Comparison of ENCODE assay signal across 8 mouse cellular contexts in the genomic region with DNA sequence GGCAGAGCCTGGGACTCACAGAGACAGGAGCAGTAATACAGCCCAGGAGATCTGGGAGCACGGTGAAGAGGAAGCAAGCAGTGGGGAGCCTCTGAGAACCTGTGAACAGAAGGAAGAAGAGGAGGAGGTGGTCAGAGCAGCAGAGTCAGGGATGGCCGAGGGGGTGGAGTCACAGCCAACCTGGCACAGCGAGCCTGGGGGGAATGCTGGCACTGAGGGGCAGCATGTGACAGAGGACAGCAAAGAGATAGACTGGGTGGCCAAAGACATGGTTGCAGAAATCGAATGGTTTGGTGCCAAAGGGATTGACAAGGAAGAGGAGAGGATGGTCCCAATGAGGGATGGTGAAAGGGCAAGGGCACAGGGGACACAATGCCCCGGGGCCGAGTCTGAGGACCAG. TPM values are rescaled to one million over a fixed set of nuclear protein-coding genes. Genes with fewer than 3 reads are reported as not detected.
DNase-seq lines count a peak whose midpoint lies in the region; ATAC-seq and TF ChIP-seq lines count a peak whose summit lies in the region.

A gene (minus strand): TSS at position 101 of the 400 bp plus-strand sequence.

- no peak for TF ChIP-seq CTCF in cerebellum, adult 2 months (IDR thresholded peaks at IDR 0.05; ENCODE audit: borderline replicate concordance, insufficient read depth, low read depth, low read length)

- H3K27me3 ChIP-seq in cerebellum, adult 2 months (ENCODE audit: control insufficient read depth, insufficient read depth, low read length): no peaks in the 10 kb centered on the region
- H3K27me3 ChIP-seq in forebrain, embryonic 11.5 days (ENCODE audit: control insufficient read depth, insufficient read depth, low read length): peaks cover 4% of the 10 kb centered on the region
- H3K27me3 ChIP-seq in hindbrain, embryonic 16.5 days (replicated peaks; ENCODE audit: control insufficient read depth, insufficient read depth, low read length): no peaks in the 10 kb centered on the region

- H3K36me3 ChIP-seq in forebrain, embryonic 11.5 days (ENCODE audit: control insufficient read depth, insufficient read depth, low read length): no peaks in the 10 kb centered on the region
- H3K36me3 ChIP-seq in hindbrain, embryonic 16.5 days (ENCODE audit: control insufficient read depth, insufficient read depth, low read length): no peaks in the 10 kb centered on the region
- peaks cover 40% of the 10 kb centered on the region for H3K36me3 ChIP-seq in macrophage (ENCODE audit: inconsistent target)

- ATAC-seq in CD4-positive, CD25-positive, alpha-beta regulatory T cell, adult 4 months: no peak
- no peak for ATAC-seq in forebrain, embryonic 11.5 days (replicated peaks; ENCODE audit: low FRiP score)
- ATAC-seq in hindbrain, embryonic 16.5 days: no peak

- H3K79me2 ChIP-seq in macrophage (ENCODE audit: inconsistent target): peaks cover 70% of the 10 kb centered on the region

- no peak within 1 kb of the TSS for H3K4me3 ChIP-seq in cerebellum, adult 2 months (replicated peaks; ENCODE audit: insufficient read depth, low read depth, low read length)
- H3K4me3 ChIP-seq in forebrain, embryonic 11.5 days (ENCODE audit: low read depth, low read length): no peak within 1 kb of the TSS
- H3K4me3 ChIP-seq in hindbrain, embryonic 16.5 days (ENCODE audit: low read length): no peak within 1 kb of the TSS
- H3K4me3 ChIP-seq in macrophage (ENCODE audit: inconsistent target): peak within 1 kb of the TSS; percentile 72

- WGBS in cerebellum, adult 2 months: 65% methylated on average over 6 of the region's 6 CpGs
- WGBS in forebrain, embryonic 11.5 days: 76% methylated on average over 6 of the region's 6 CpGs
- 78% methylated on average over 6 of the region's 6 CpGs for WGBS in hindbrain, embryonic 16.5 days
- WGBS in macrophage (ENCODE audit: missing documents): 56% methylated on average over 5 of the region's 6 CpGs

- no peaks in the 10 kb centered on the region for H3K9me3 ChIP-seq in forebrain, embryonic 11.5 days (ENCODE audit: control insufficient read depth, low read length)
- no peaks in the 10 kb centered on the region for H3K9me3 ChIP-seq in hindbrain, embryonic 16.5 days (ENCODE audit: control insufficient read depth, low read length)

- H3K9ac ChIP-seq in forebrain, embryonic 11.5 days (ENCODE audit: low read length): no peak within 1 kb of the TSS
- H3K9ac ChIP-seq in hindbrain, embryonic 16.5 days (ENCODE audit: low read depth, low read length): no peak within 1 kb of the TSS

- no peak for DNase-seq in cerebellum, adult 2 months
- no peak for DNase-seq in cerebellum, adult 11-12 months
- DNase-seq in forebrain, embryonic 11.5 days (ENCODE audit: low spot score): no peak
- no peak for DNase-seq in adipocyte (ENCODE audit: low spot score)
- DNase-seq in right cerebral cortex, postnatal 25 days: no peak

- H3K27ac ChIP-seq in cerebellum, adult 2 months (ENCODE audit: insufficient read depth, low read length): no peak within 1 kb of the TSS
- H3K27ac ChIP-seq in forebrain, embryonic 11.5 days (ENCODE audit: low read depth, low read length): no peak within 1 kb of the TSS
- no peak within 1 kb of the TSS for H3K27ac ChIP-seq in hindbrain, embryonic 16.5 days (ENCODE audit: low read depth, low read length)
- peak within 1 kb of the TSS; percentile 94 for H3K27ac ChIP-seq in macrophage

- no peaks in the 10 kb centered on the region for H3K4me1 ChIP-seq in cerebellum, adult 2 months (ENCODE audit: control insufficient read depth, insufficient read depth, low read length)
- no peaks in the 10 kb centered on the region for H3K4me1 ChIP-seq in forebrain, embryonic 11.5 days (replicated peaks; ENCODE audit: control insufficient read depth, insufficient read depth, low read length)
- peaks cover 10% of the 10 kb centered on the region for H3K4me1 ChIP-seq in hindbrain, embryonic 16.5 days (ENCODE audit: control insufficient read depth, insufficient read depth, low read depth, low read length)

- TF ChIP-seq POLR2A in cerebellum, adult 2 months (IDR thresholded peaks at IDR 0.05; ENCODE audit: borderline replicate concordance, insufficient read depth, low read length): no peak

- H3K4me2 ChIP-seq in forebrain, embryonic 11.5 days (ENCODE audit: low read depth, low read length, severe bottlenecking): no peak within 1 kb of the TSS
- no peak within 1 kb of the TSS for H3K4me2 ChIP-seq in hindbrain, embryonic 16.5 days (ENCODE audit: low read length)

RNA-seq across cellular contexts. Expression of the gene that starts here (rescaled TPM):
- 38.1 and 44.2 TPM in 2 replicates for polyA plus RNA-seq in cerebellum, adult 2 months (2012; rRNA removed)
- 100 to 1,000 TPM in 1 of 2 experiments, 10 to 100 TPM in 1; 79.9 to 150 TPM for polyA plus RNA-seq in CD4-positive, CD25-positive, alpha-beta regulatory T cell, adult 4 months (2017; shearing (Covaris generic))
- polyA plus RNA-seq in forebrain, embryonic 11.5 days (2014; fragmentation: Nextera tagmentation; extraction: Ambion mirVana): 22.8 and 23.0 TPM in 2 replicates
- 37.1 and 38.9 TPM in 2 replicates for polyA plus RNA-seq in hindbrain, embryonic 16.5 days (2015; fragmentation: Nextera tagmentation; extraction: Ambion mirVana)
- total RNA-seq in macrophage (2018; cell fraction: chromatin; rRNA removed): 1,000 to 10,000 TPM in 5 of 26 experiments, 100 to 1,000 TPM in 21; 398 to 3,038 (median 601) TPM
- 100 to 1,000 TPM; 117 to 211 (median 152) TPM for total RNA-seq in macrophage (2018; cell fraction: cytosol; rRNA removed)
- 1,000 to 10,000 TPM in 3 of 26 experiments, 100 to 1,000 TPM in 23; 244 to 1,983 (median 383) TPM for total RNA-seq in macrophage (2018; cell fraction: nucleus; rRNA removed)
- polyA plus RNA-seq in macrophage (2018): 81.0 to 165 TPM (median 104 TPM) in 3 replicates
